Mouse (Mus musculus) midbrain, embryonic 12.5 days (tissue): ENCODE results near the gene Calhm6. TPM values are rescaled to one million over a fixed set of nuclear protein-coding genes. Genes with fewer than 3 reads are reported as not detected.

Experiments used
- ATAC-seq: fragments of 200-750 bp; cut with Nextera tagmentation; 2 replicates; pipeline ENCODE4 v1.8.0; 2017; ENCODE audit warnings: low read depth, moderate TSS enrichment, moderate library complexity; ENCODE audit not compliant: low FRiP score
- H3K27ac ChIP-seq: fragments of 300-500 bp; sonication (generic); replicated peaks from 2 replicates; pipeline ENCODE4 v1.5.1; 2016; ENCODE audit warnings: mild to moderate bottlenecking
- H3K27me3 ChIP-seq: fragments of 300-500 bp; sonication (generic); 2 replicates; pipeline ENCODE4 v1.6.1; 2016; ENCODE audit warnings: mild to moderate bottlenecking
- H3K36me3 ChIP-seq: fragments of 300-500 bp; sonication (generic); 2 replicates; pipeline ENCODE4 v1.6.1; 2016
- H3K4me1 ChIP-seq: fragments of 300-500 bp; sonication (generic); 2 replicates; pipeline ENCODE4 v1.6.1; 2016
- H3K4me2 ChIP-seq: fragments of 300-500 bp; sonication (generic); replicated peaks from 2 replicates; pipeline ENCODE4 v1.6.1; 2016; ENCODE audit warnings: mild to moderate bottlenecking, moderate library complexity
- H3K4me3 ChIP-seq: fragments of 300-500 bp; sonication (generic); 2 replicates; pipeline ENCODE4 v1.5.1; 2016; ENCODE audit warnings: mild to moderate bottlenecking
- H3K9ac ChIP-seq: fragments of 300-500 bp; sonication (generic); replicated peaks from 2 replicates; pipeline ENCODE4 v1.6.1; 2016; ENCODE audit warnings: mild to moderate bottlenecking, moderate library complexity
- H3K9me3 ChIP-seq: fragments of 300-500 bp; sonication (generic); 2 replicates; pipeline ENCODE4 v1.6.1; 2016; ENCODE audit warnings: mild to moderate bottlenecking
- WGBS: fragments of 180-500 bp; shearing (Covaris S2); methylation state at CpG from one replicate; pipeline ENCODE4 v1.1.7; 2016; 5-methylcytosine and 5-hydroxymethylcytosine counted together
- polyA plus RNA-seq: library from polyadenylated mRNA; unstranded; fragments of >200 nt; fragmentation: Nextera tagmentation; extraction: Ambion mirVana; gene quantifications from 2 replicates; pipeline ENCODE4 v1.2.1, GENCODE M21; 2016

Calhm6 gene
- polyA plus RNA-seq, 1 experiment from 2014 or later, result 0.60 TPM

DNA sequence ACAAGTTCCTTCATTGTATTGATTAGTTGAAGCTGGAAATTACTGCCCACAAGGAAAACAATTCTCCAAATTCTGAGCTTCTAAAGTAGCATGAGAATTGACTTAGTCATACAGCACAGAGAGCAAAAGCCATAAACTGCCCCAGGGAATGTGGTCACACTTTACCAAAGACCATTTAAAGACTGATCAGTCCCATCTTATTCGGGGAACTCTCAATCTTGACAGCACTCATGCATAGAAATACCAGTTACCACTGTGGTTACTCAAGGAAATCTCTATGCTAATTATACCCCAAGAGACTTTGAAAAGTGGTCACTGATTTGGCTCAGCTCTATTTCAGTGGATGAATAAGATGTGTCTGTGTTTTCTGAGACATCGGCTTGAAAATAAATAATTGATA lies 32.6 kb downstream of the Calhm6 start:
- WGBS, result 73% methylated on average over 2 of the region's 2 CpGs
- Histone ChIP-seq H3K36me3 (no peaks in the 10 kb centered on the region), H3K9ac (no peak overlapping the region)

DNA sequence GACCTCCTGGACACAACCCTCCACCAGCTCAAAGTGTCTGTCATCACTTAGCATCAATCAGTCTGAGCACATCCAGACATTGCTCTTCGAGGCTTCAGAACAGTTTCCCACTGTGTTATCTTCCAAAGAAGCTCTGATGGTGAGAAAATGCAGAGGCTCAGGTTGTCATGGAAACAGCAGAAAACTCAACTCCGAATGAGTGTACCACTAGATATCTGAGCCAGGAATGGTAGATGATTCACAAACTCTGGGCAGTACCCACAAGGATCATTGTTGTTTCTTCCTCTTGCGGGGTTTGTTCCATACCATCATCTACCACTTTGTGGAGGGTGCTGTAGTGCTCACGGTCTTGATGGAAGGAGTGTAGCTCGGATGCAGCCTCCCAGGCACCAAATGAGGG lies 35.9 kb downstream of the Calhm6 start:
- 74% methylated on average over 5 of the region's 5 CpGs for WGBS

More for the DNA sequence above, 32.6 kb downstream of the Calhm6 start:
- Histone ChIP-seq H3K4me2 (no peak overlapping the region), H3K27me3 (no peaks in the 10 kb centered on the region), H3K4me3 (no peak overlapping the region), H3K4me1 (0 out of 2 replicates have a peak, but pooled peaks cover 2% of the 10 kb centered on the region), H3K27ac (no peak overlapping the region), H3K9me3 (no peaks in the 10 kb centered on the region)
- ATAC-seq, result no peak

GRCm38 (mm10) chr10:34090481-34090880 lies 37.3 kb downstream of the Calhm6 start:
- 86% methylated on average over 1 of the region's 1 CpGs for WGBS
- H3K9ac ChIP-seq, result no peak overlapping the region
- no peak for ATAC-seq
- no peaks in the 10 kb centered on the region for H3K36me3 ChIP-seq
- no peaks in the 10 kb centered on the region for H3K4me1 ChIP-seq
- no peak overlapping the region for H3K4me3 ChIP-seq
- H3K27me3 ChIP-seq, result no peaks in the 10 kb centered on the region
- H3K27ac ChIP-seq, result no peak overlapping the region
- no peaks in the 10 kb centered on the region for H3K9me3 ChIP-seq
- H3K4me2 ChIP-seq, result no peak overlapping the region

More for the DNA sequence above, 35.9 kb downstream of the Calhm6 start:
- H3K9me3 ChIP-seq, result no peaks in the 10 kb centered on the region
- no peaks in the 10 kb centered on the region for H3K36me3 ChIP-seq
- 0 out of 2 replicates have a peak, but pooled peaks cover 2% of the 10 kb centered on the region for H3K4me1 ChIP-seq
- no peak for ATAC-seq
- no peak overlapping the region for H3K9ac ChIP-seq
- no peak overlapping the region for H3K4me2 ChIP-seq
- no peaks in the 10 kb centered on the region for H3K27me3 ChIP-seq
- no peak overlapping the region for H3K27ac ChIP-seq
- no peak overlapping the region for H3K4me3 ChIP-seq

DNA sequence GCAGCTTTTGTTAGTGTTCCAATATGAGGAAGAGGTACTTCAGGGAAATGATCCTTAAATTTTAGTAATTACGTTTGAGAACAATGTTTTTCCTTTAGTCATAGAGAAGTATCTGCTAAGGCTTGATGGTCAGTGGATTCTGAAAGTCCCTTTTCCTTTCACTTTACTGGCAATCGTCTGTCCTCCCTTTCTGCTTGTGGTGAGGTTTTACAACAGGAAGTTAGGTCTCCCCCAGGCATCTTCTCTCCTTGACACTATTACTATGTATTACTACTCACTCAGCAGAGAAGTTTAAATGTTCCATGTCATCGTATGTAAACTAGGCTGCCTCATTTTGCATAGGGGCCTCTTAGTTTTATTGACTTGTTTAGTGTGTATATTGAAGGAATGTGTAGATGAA lies 38.3 kb downstream of the Calhm6 start:
- H3K4me3 ChIP-seq, result no peak overlapping the region
- H3K9me3 ChIP-seq, result no peaks in the 10 kb centered on the region
- WGBS, result 86% methylated on average over 3 of the region's 3 CpGs
- no peak overlapping the region for H3K4me2 ChIP-seq
- no peaks in the 10 kb centered on the region for H3K4me1 ChIP-seq
- no peak overlapping the region for H3K27ac ChIP-seq
- H3K36me3 ChIP-seq, result no peaks in the 10 kb centered on the region
- H3K9ac ChIP-seq, result no peak overlapping the region
- H3K27me3 ChIP-seq, result no peaks in the 10 kb centered on the region
- no peak for ATAC-seq

GRCm38 (mm10) chr10:34088515-34088914 lies 39.3 kb downstream of the Calhm6 start:
- Histone ChIP-seq H3K4me3 (no peak overlapping the region), H3K27me3 (no peaks in the 10 kb centered on the region), H3K36me3 (no peaks in the 10 kb centered on the region), H3K4me2 (no peak overlapping the region), H3K4me1 (no peaks in the 10 kb centered on the region), H3K27ac (no peak overlapping the region), H3K9ac (no peak overlapping the region), H3K9me3 (no peaks in the 10 kb centered on the region)
- no peak for ATAC-seq
- 82% methylated on average over 2 of the region's 2 CpGs for WGBS

- H3K4me1 ChIP-seq, result no peaks in the 10 kb centered on the region
- H3K27ac ChIP-seq, result no peak overlapping the region
- no peaks in the 10 kb centered on the region for H3K36me3 ChIP-seq
- 100% methylated on average over 1 of the region's 1 CpGs for WGBS
- H3K9ac ChIP-seq, result no peak overlapping the region
- no peak overlapping the region for H3K4me3 ChIP-seq
- no peak for ATAC-seq
- H3K9me3 ChIP-seq, result no peaks in the 10 kb centered on the region
- H3K4me2 ChIP-seq, result no peak overlapping the region
- H3K27me3 ChIP-seq, result no peaks in the 10 kb centered on the region
These were observed 41.3 kb downstream of the Calhm6 start for GRCm38 (mm10) chr10:34086514-34086913.

Other genes with a start within 250 kb of the Calhm6 start
- 0.06 and 0.24 TPM in 2 replicates for gene Rsph4a, start 222.9 kb downstream of the Calhm6 start, polyA plus RNA-seq
- 28.7 and 29.6 TPM in 2 replicates for gene Zup1, start 176.7 kb downstream of the Calhm6 start, polyA plus RNA-seq
- 128 and 135 TPM in 2 replicates for gene Rwdd1, start 108.4 kb downstream of the Calhm6 start, polyA plus RNA-seq
- gene Trappc3l, start 90.4 kb downstream of the Calhm6 start, polyA plus RNA-seq, result not detected in 2 replicates
- not detected in 2 replicates for gene Calhm4, start 83.7 kb downstream of the Calhm6 start, polyA plus RNA-seq
- 0.33 and 0.37 TPM in 2 replicates for gene Calhm5, start 31.5 kb downstream of the Calhm6 start, polyA plus RNA-seq
- gene Dse, start 79.7 kb upstream of the Calhm6 start, polyA plus RNA-seq, result 16.0 and 20.5 TPM in 2 replicates
- gene Tspyl1, start 154.2 kb upstream of the Calhm6 start, polyA plus RNA-seq, result 116 and 119 TPM in 2 replicates
- gene Tspyl4, start 169.5 kb upstream of the Calhm6 start, polyA plus RNA-seq, result 120 and 126 TPM in 2 replicates